Mouse (Mus musculus): ENCODE data around the gene Eps8l3. TPM values are rescaled to one million over a fixed set of nuclear protein-coding genes. Genes with fewer than 3 reads are reported as not detected.
"Not testable (repeated sequence)": the region's sequence is repeated elsewhere in the genome, so short reads cannot be mapped to it uniquely, and the experiment has no call there.

The Eps8l3 gene
- polyA plus RNA-seq, 1 experiment from 2014 or later, result 7.0 TPM

DNA sequence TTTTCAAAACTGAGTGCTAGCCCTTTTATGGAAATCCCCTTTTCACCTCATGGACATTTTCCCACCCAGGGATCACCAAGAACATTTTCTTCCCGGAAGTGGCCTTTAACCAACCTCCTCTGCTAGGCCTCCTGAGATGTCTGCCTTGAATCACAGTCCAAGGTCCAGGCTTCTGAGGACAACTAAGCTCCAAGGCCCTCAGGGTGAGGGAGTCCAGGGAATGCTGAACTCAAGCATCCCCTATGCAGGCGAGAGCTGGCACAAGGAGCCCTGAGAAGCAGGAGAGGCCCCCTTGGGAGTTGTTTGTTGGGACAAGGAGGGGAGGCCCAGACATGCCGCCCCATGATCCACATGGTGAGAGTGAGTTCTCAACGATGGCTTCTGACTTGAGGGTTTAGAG is 7.1 kb upstream of the Eps8l3 start:
- H3K27ac ChIP-seq (ENCODE audit: low read length), result no peak overlapping the region
- 71% methylated on average over 4 of the region's 4 CpGs for WGBS
- no peak overlapping the region for H3K4me3 ChIP-seq (ENCODE audit: low read depth, low read length)
- H3K4me1 ChIP-seq (ENCODE audit: control insufficient read depth, insufficient read depth, low read length), result no peaks in the 10 kb centered on the region
- H3K27me3 ChIP-seq (ENCODE audit: control insufficient read depth, insufficient read depth, low read length), result no peaks in the 10 kb centered on the region
- no peak for ATAC-seq (ENCODE audit: insufficient number of reproducible peaks, insufficient read depth, low FRiP score, low read depth)
- H3K36me3 ChIP-seq (ENCODE audit: control insufficient read depth, insufficient read depth, low read length), result no peaks in the 10 kb centered on the region
- no peak overlapping the region for H3K4me2 ChIP-seq (replicated peaks; ENCODE audit: low read depth, low read length)
- H3K9ac ChIP-seq (replicated peaks; ENCODE audit: low read depth, low read length), result no peak overlapping the region
- no peaks in the 10 kb centered on the region for H3K9me3 ChIP-seq (ENCODE audit: control insufficient read depth, low read depth, low read length)

DNA sequence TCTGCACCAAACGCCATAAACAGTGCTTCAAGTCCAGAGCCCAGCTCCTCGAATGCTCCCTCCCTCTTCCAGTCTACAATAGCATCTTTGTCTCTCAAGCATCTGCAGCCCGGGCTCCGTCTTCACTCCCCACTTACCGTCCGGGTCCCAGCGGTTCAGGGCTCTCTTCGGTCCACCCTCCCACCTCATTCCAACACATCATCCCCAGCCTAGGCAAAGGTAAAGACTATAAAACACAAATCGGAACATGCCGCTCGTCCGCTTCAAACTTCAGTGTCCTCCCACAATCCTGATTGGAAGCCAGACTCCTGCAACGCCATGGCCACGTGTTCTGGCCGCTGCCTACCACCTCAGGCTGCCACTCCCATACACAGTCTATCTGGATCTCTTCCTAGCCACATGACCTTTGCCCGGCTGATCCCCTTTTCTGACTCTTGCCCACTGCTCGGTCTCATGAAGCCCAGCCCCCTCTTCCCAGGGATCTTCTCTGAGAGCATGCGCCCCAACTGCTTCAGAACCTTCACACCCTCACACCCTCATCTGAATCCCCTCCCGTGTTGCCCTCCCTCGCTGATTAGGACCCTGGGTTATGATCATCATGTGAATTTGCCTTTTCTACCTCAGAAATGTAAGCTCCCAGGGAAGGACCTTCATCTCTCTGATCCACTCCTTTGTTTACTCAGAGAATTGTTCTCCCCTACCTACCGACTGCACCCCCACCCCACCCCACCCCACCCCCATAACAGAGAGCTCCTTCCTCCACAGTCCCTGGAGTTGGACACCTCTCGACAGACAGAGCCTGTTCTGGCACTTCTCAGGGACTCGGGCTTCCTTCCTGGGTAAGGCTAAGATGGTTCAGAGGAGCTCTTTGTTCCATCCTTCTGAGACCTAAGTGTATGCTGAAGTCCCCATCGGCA is 3.4 kb upstream of the Eps8l3 start:
- no peak overlapping the region for H3K9ac ChIP-seq (replicated peaks; ENCODE audit: low read depth, low read length)
- H3K27ac ChIP-seq (ENCODE audit: low read length), result no peak overlapping the region
- ATAC-seq (ENCODE audit: insufficient number of reproducible peaks, insufficient read depth, low FRiP score, low read depth), result no peak
- no peak overlapping the region for H3K4me2 ChIP-seq (replicated peaks; ENCODE audit: low read depth, low read length)
- H3K27me3 ChIP-seq (ENCODE audit: control insufficient read depth, insufficient read depth, low read length), result no peaks in the 10 kb centered on the region
- H3K9me3 ChIP-seq (ENCODE audit: control insufficient read depth, low read depth, low read length), result no peaks in the 10 kb centered on the region
- H3K4me3 ChIP-seq (ENCODE audit: low read depth, low read length), result no peak overlapping the region
- 68% methylated on average over 24 of the region's 24 CpGs for WGBS
- no peaks in the 10 kb centered on the region for H3K4me1 ChIP-seq (ENCODE audit: control insufficient read depth, insufficient read depth, low read length)
- no peaks in the 10 kb centered on the region for H3K36me3 ChIP-seq (ENCODE audit: control insufficient read depth, insufficient read depth, low read length)

DNA sequence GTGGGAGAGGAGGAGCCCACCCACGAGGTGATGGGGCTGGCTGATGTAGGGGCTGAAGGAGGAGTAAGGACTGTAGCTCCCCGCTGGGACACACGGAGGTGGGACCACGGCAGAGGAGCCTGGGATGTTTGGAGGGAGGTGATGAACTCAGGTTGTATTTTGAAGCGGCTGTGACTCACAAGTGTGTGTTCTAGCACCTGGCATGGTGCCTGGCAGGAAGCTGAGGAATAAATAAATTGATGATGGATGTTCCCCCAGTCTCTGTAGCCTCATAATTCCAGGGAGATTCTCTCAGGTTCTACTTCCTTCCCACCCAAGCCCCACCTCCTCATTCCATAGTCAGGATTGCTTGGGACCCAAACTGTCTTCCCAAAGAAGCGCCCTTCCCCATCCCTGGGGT is 1.8 kb upstream of the Eps8l3 start:
- H3K36me3 ChIP-seq (ENCODE audit: control insufficient read depth, insufficient read depth, low read length), result no peaks in the 10 kb centered on the region
- H3K4me2 ChIP-seq (replicated peaks; ENCODE audit: low read depth, low read length), result no peak overlapping the region
- ATAC-seq (ENCODE audit: insufficient number of reproducible peaks, insufficient read depth, low FRiP score, low read depth), result no peak
- 56% methylated on average over 6 of the region's 6 CpGs for WGBS
- no peak overlapping the region for H3K27ac ChIP-seq (ENCODE audit: low read length)
- H3K4me1 ChIP-seq (ENCODE audit: control insufficient read depth, insufficient read depth, low read length), result no peaks in the 10 kb centered on the region
- H3K4me3 ChIP-seq (ENCODE audit: low read depth, low read length), result no peak overlapping the region
- H3K9ac ChIP-seq (replicated peaks; ENCODE audit: low read depth, low read length), result no peak overlapping the region
- H3K27me3 ChIP-seq (ENCODE audit: control insufficient read depth, insufficient read depth, low read length), result no peaks in the 10 kb centered on the region
- no peaks in the 10 kb centered on the region for H3K9me3 ChIP-seq (ENCODE audit: control insufficient read depth, low read depth, low read length)

DNA sequence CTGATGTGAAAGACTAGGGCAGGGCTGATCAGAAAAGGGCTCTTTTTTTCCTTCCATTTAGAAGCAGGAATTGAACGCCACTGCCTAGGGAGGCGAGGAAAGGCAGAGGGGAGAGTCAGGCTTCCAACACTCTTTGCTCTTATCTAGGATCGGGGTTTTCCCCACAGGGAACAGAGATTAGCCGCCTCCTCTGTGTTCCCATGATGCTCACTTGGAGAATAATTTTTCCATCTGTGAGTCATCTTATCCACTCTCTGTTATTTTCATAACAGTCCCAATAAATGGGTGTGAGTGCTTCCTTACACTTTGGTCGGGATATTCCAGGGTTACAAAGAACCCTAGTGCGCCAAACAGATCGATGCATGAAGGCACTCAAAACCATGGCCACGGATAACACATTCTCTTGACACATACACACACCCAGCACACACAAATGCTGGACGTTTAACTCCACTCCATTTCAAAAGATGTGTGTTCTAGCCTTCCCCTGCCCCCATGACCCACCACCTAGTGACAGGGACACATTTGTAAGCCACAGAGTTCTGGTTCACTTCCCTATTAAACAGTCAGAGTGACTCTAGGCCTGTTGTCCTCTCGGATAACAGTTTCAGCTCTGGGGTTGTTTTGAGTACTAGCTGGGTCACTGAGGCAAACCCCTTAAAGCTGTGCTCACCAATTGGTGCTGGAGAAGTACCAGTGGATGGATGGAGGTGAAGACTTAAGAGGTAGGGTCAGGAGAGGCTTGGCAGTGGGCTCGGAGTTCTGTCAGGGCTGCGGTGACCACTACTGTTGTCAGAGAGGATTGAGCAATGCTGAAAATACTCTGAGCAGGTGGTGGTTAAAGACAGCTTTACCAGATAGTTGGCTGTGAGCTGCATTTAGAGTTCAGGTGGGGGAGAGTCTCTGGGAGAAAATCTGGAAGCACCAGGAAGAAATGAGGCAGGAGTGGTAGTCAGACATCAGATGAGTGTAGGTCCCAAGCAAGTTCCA is 1.0 kb downstream of the Eps8l3 start:
- Histone ChIP-seq H3K9me3 (ENCODE audit: control insufficient read depth, low read depth, low read length) (no peaks in the 10 kb centered on the region), H3K4me1 (ENCODE audit: control insufficient read depth, insufficient read depth, low read length) (no peaks in the 10 kb centered on the region), H3K27ac (ENCODE audit: low read length) (no peak overlapping the region), H3K9ac (replicated peaks; ENCODE audit: low read depth, low read length) (no peak overlapping the region), H3K36me3 (ENCODE audit: control insufficient read depth, insufficient read depth, low read length) (no peaks in the 10 kb centered on the region), H3K4me3 (ENCODE audit: low read depth, low read length) (no peak overlapping the region), H3K27me3 (ENCODE audit: control insufficient read depth, insufficient read depth, low read length) (no peaks in the 10 kb centered on the region), H3K4me2 (replicated peaks; ENCODE audit: low read depth, low read length) (no peak overlapping the region)
- WGBS, result 80% methylated on average over 12 of the region's 12 CpGs
- no peak for ATAC-seq (ENCODE audit: insufficient number of reproducible peaks, insufficient read depth, low FRiP score, low read depth)

DNA sequence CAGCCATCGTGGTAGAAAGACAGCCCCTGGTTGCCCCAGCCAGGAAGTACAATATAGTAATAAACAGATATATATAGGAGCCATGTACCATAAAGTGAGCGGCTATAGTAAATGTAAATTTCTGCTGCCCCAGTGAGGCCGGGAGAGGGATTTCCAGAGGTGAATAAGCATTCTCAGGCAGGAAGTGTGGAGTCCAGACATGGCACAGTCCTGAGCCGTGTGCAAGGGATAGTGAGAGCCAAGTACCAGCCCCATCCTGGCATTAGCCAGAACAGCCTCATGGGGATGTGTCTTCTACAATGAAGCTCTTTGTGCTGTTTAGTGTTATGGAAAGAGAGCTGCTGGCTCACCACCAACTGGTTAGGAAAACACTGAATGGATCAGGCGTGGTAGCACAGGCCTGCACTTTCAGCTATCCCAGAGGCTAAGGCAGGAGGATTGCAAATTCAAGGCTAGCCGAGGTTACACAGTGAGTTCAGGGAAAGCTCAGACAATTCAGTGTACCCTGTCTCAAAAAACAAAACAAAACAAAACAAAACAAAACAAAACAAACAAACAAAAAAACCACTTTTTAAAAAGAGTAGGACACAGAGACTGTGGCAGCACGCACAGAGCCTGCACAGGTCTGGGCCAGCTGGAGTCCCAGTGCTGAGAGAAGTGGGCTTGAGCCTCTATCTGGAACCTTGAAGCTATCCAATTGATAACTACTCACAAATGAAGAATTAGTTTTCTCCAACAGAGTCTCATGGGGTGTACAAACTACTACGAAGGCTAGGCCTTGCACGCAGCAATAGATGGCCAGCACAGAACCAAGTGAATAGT is 10.9 kb downstream of the Eps8l3 start:
- H3K4me3 ChIP-seq (ENCODE audit: low read depth, low read length), result no peak overlapping the region
- ATAC-seq (ENCODE audit: insufficient number of reproducible peaks, insufficient read depth, low FRiP score, low read depth), result peak; percentile 71
- H3K9ac ChIP-seq (replicated peaks; ENCODE audit: low read depth, low read length), result no peak overlapping the region
- no peaks in the 10 kb centered on the region for H3K36me3 ChIP-seq (ENCODE audit: control insufficient read depth, insufficient read depth, low read length)
- H3K4me1 ChIP-seq (ENCODE audit: control insufficient read depth, insufficient read depth, low read length), result no peaks in the 10 kb centered on the region
- H3K27ac ChIP-seq (ENCODE audit: low read length), result no peak overlapping the region
- H3K9me3 ChIP-seq (ENCODE audit: control insufficient read depth, low read depth, low read length), result no peaks in the 10 kb centered on the region
- no peak overlapping the region for H3K4me2 ChIP-seq (replicated peaks; ENCODE audit: low read depth, low read length)
- 83% methylated on average over 9 of the region's 9 CpGs for WGBS
- H3K27me3 ChIP-seq (ENCODE audit: control insufficient read depth, insufficient read depth, low read length), result no peaks in the 10 kb centered on the region

DNA sequence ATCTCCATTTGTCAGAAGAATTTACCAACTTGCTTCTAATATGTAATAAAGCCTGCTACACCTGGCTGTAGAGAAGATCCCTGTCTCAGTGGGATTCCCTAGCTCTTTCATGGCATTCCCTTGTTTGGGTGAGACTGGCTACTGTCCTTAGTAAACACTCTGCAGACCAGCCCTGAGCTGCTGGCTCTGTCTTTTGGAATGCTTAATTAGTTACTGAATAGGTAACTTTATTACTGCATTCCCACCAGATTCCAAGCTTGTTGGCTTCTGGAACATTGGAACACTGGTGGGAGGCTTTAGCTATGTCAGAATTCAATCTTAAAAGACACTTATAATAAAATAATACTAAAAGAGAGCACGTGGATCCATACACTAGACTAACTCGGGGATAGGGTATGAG is 12.2 kb downstream of the Eps8l3 start:
- 85% methylated on average over 2 of the region's 2 CpGs for WGBS
- H3K36me3 ChIP-seq (ENCODE audit: control insufficient read depth, insufficient read depth, low read length); H3K4me3 ChIP-seq (ENCODE audit: low read depth, low read length); H3K4me1 ChIP-seq (ENCODE audit: control insufficient read depth, insufficient read depth, low read length); H3K27ac ChIP-seq (ENCODE audit: low read length); H3K9me3 ChIP-seq (ENCODE audit: control insufficient read depth, low read depth, low read length); H3K27me3 ChIP-seq (ENCODE audit: control insufficient read depth, insufficient read depth, low read length); H3K9ac ChIP-seq (replicated peaks; ENCODE audit: low read depth, low read length); H3K4me2 ChIP-seq (replicated peaks; ENCODE audit: low read depth, low read length); ATAC-seq (ENCODE audit: insufficient number of reproducible peaks, insufficient read depth, low FRiP score, low read depth): not testable (repeated sequence)

DNA sequence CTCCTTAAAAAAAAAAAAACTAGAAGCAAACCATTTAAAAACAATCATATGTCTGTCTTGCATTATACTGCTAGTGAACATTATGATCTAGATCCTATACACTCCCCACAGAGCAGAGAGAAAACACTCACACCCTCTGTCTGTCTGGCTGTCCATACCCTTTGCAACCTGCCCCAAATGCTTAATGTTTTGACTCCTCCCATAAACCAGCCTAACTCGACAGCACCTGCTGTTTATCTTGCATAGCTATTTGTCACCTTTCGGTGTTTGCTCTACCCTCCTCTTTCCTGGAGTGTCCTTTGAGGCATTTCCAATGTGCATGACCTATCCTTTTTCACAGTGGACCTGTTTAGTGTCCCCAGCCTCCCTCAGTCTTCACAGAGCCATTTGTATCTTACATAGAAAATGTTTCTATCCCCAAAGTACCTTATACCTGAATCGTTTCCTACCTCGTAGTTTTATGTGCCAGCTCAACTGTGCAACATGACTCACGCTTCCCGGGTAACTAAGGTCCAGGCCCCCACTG is 18.2 kb downstream of the Eps8l3 start:
- no peak for ATAC-seq (ENCODE audit: insufficient number of reproducible peaks, insufficient read depth, low FRiP score, low read depth)
- peaks cover 4% of the 10 kb centered on the region; the same call in 1 of the 2 replicates for H3K36me3 ChIP-seq (ENCODE audit: control insufficient read depth, insufficient read depth, low read length)
- H3K4me3 ChIP-seq (ENCODE audit: low read depth, low read length), result peak overlapping the region; percentile 69
- 6% methylated on average over 6 of the region's 6 CpGs for WGBS
- no peaks in the 10 kb centered on the region for H3K9me3 ChIP-seq (ENCODE audit: control insufficient read depth, low read depth, low read length)
- H3K9ac ChIP-seq (replicated peaks; ENCODE audit: low read depth, low read length), result no peak overlapping the region
- 0 out of 2 replicates have a peak, but pooled peaks cover 2% of the 10 kb centered on the region for H3K4me1 ChIP-seq (ENCODE audit: control insufficient read depth, insufficient read depth, low read length)
- no peaks in the 10 kb centered on the region for H3K27me3 ChIP-seq (ENCODE audit: control insufficient read depth, insufficient read depth, low read length)
- peak overlapping the region; percentile 15; the same call in 1 of the 2 replicates for H3K27ac ChIP-seq (ENCODE audit: low read length)
- peak overlapping the region; percentile 91 for H3K4me2 ChIP-seq (replicated peaks; ENCODE audit: low read depth, low read length)
